Mouse (Mus musculus) bone marrow, adult 2 months (tissue): ENCODE measurements around the gene Slc24a1.

Experiments
- CTCF ChIP-seq: fragments of 200-500 bp; IDR thresholded peaks from 2 replicates; pipeline ENCODE4 v1.5.1; 2011; ENCODE audit warnings: low read length, control low read depth; ENCODE audit not compliant: control insufficient read depth, insufficient read depth
- POLR2A ChIP-seq: fragments of 200-500 bp; IDR thresholded peaks from 2 replicates; pipeline ENCODE4 v1.6.1; 2011; ENCODE audit warnings: low read depth, mild to moderate bottlenecking, control low read depth, low read length, borderline replicate concordance; ENCODE audit not compliant: control insufficient read depth

- TF ChIP-seq CTCF: no peak
- no peak for TF ChIP-seq POLR2A
These were observed 25.0 kb downstream of the Slc24a1 start for GRCm38 (mm10) chr9:64926201-64926991.
